Mouse (Mus musculus): ENCODE data around the gene Entpd1.

The Entpd1 gene

DNA sequence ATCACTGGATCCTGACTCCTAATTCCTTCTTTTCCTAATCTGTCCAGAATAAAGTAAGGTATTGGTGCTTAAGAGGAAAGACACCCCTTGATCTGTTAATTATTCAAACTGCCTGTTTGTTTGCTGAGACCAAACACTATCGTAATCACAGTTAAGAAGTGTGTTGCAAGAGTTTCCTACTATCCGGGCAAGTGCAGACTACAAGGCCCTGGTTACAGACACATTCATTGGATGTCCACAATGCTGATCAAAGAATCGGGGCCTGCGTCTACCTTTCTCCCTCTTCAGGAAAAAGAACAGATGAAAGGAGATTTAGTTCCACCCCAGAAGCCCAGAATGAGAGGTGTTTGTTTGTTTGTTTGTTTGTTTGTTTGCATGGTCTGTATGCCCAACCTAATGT is 116.0 kb downstream of the Entpd1 start:
- DNase-seq, result no peak

DNA sequence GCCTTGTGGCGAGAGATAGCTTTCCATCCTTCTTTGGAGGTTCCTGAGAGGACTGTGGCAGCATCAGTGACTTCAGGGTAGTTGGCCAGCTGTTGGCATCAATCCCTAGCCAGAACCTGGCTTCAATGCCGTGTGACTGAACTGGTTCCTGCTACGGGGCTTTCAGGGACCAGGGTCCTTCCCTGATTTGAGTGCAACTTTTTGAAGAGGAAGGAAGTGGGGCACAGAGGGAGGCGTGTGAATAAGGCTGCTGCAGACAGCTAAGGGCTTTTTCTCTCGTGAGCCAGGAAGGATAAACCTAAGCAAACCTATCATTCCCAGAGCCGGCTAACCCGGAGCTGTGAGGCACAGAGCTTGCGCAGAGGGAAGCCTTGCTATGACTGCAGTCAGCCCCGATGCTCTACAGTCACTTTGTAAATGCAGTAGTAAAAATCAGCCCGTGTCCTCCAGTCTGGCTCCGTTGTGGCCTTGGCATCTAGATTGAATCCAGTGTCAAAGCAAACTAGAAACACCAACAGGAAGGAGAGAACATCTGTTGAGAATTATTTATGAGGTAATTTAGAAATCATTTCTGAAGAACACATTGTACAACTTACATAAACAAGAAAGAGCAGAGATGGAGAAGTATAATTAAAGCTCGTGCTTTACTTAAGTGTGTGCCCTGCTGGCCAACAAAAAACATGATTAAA is 116.7 kb downstream of the Entpd1 start:
- DNase-seq, result no peak

- DNase-seq, result no peak
Measured at GRCm38 (mm10) chr19:40733409-40733808, 121.2 kb downstream of the Entpd1 start.

DNA sequence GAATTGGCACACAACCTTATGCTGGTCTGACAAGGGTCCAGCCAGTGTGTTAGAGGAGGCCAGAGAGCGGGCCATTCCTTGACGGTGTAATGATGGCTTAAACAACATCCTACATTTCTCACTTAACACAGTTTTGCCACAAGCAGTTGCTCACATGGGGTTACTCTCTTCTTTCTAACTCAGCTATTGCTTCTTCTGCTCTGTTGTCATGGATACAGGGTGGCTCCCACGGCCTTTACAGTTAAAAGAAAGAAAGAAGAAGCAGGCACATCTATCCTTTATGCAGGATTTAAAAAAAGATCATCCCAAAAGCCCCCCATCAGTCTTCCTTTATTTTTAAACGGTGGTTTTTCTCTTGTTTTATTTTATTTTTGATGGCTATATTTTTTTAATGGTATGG is 121.7 kb downstream of the Entpd1 start:
- no peak for DNase-seq

DNA sequence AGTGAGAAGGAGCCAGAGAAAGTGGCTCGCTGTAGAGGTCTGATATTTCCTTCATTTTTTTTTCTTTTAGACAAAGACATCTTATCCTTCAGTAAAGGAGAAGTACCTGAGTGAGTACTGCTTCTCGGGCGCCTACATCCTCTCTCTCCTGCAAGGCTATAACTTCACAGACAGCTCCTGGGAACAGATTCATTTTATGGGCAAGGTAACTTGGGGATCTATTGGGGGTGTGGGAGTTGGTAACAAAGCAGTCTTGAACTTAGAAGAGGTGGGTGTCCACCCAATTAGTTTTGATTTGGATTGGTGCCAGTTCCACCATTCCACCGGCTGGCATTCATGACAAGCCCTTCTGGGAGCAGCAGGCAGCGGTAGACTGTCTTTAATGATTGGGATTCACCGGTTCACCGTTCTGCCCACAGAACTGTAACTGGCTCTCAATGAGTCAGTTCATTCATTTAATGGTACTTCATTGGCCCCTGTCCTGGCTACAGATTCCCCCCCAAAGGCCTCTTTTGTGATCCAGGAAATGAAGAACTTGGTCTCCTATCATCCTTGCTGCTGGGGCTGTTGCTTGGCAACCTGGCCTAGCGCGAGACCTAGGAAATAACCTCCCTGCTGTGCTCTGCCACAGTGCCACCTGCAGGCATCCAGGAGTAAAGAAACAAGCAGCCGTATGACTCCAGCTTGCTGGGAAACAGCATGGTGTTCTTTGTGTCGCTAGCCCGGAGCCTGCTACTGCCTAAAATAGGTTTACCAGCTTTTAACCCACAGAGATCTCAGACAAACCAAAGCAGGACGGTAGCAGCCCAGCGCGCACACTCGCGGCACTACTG is 124.7 kb downstream of the Entpd1 start:
- peak; percentile 66 for DNase-seq

DNA sequence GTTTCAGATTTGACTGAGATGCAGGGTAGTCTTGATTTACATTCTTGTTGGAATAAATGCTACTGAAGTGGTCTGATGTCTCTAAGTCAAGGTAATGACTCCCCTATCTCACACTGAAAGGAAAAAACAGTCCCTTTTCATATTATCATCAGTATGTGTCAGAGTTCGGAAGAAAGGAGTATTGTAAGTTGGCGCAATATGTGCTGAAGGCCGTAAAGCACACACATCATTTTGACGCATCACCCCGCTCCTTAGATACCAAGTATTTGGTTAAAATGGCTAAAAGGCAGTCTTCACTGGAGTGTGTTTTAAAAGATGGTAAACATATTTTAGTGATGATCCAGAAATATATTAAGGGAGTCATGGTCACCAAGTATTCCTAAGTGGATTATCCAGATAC is 125.4 kb downstream of the Entpd1 start:
- DNase-seq, result no peak

GRCm38 (mm10) chr19:40738683-40739324 is 126.6 kb downstream of the Entpd1 start:
- DNase-seq, result no peak

GRCm38 (mm10) chr19:40746603-40747002 is 134.4 kb downstream of the Entpd1 start:
- DNase-seq, result no peak

GRCm38 (mm10) chr19:40748559-40748958 is 136.4 kb downstream of the Entpd1 start, which contains the start of gene Cc2d2b:
Gene Cc2d2b (plus strand): TSS chr19:40748753.
- DNase-seq, result no peak

- peak; percentile 15 for DNase-seq
Measured at GRCm38 (mm10) chr19:40754311-40754710, 142.1 kb downstream of the Entpd1 start.

DNA sequence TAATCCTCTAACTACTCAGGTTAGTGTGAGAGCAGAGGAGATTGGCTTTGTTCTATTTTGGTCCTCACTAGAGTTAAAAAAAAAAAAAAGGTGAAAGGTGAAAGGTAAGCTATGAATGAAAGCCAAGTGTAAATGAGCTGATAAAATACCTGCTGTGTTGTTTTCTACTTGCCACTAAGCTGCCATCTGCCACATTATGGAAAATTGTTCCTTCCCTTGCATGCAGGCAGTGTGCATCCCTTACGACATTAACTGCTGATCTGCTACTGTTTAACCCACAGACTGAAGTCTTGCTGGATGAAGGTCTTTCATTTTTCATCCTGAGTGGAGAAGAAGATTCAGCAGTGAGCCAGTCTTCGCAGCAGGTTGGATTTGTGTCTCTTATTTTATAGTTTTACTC is 147.9 kb downstream of the Entpd1 start:
- DNase-seq, result no peak

- peak; percentile 9 for DNase-seq
Measured at GRCm38 (mm10) chr19:40762023-40762759, 150.0 kb downstream of the Entpd1 start.

- DNase-seq, result no peak
Measured at GRCm38 (mm10) chr19:40767189-40767588, 155.0 kb downstream of the Entpd1 start.

- no peak for DNase-seq
Measured at GRCm38 (mm10) chr19:40769341-40769770, 157.2 kb downstream of the Entpd1 start.

- DNase-seq, result no peak
Measured at GRCm38 (mm10) chr19:40788004-40788714, 176.0 kb downstream of the Entpd1 start.

GRCm38 (mm10) chr19:40788715-40789084 is 176.5 kb downstream of the Entpd1 start:
- DNase-seq, result no peak
